Mouse (Mus musculus): ENCODE measurements around the gene Afg1l. TPM values are rescaled to one million over a fixed set of nuclear protein-coding genes. Genes with fewer than 3 reads are reported as not detected.

The Afg1l gene
- polyA plus RNA-seq, 1 experiment: 19.1 TPM

- DNase-seq (ENCODE audit: extremely low spot score in 1 of 2, low spot score in 1 of 2): no peak
These were observed 2.4 kb upstream of the Afg1l start for GRCm38 (mm10) chr10:42480719-42481118.

- DNase-seq (ENCODE audit: extremely low spot score in 1 of 2, low spot score in 1 of 2): peak in 1 of 2 experiments; percentile 8
These were observed 620 bp downstream of the Afg1l start for GRCm38 (mm10) chr10:42477550-42478340.

GRCm38 (mm10) chr10:42476774-42477475, 1.4 kb downstream of the Afg1l start:
- no peak for DNase-seq (ENCODE audit: extremely low spot score in 1 of 2, low spot score in 1 of 2)

GRCm38 (mm10) chr10:42474946-42475514, 3.3 kb downstream of the Afg1l start:
- DNase-seq (ENCODE audit: extremely low spot score in 1 of 2, low spot score in 1 of 2): no peak

GRCm38 (mm10) chr10:42464805-42465204, 13.6 kb downstream of the Afg1l start:
- no peak for DNase-seq (ENCODE audit: extremely low spot score in 1 of 2, low spot score in 1 of 2)

- DNase-seq (ENCODE audit: extremely low spot score in 1 of 2, low spot score in 1 of 2): no peak
These were observed 14.1 kb downstream of the Afg1l start for GRCm38 (mm10) chr10:42464224-42464623.

- no peak for DNase-seq (ENCODE audit: extremely low spot score in 1 of 2, low spot score in 1 of 2)
These were observed 20.7 kb downstream of the Afg1l start for GRCm38 (mm10) chr10:42457557-42458191.

GRCm38 (mm10) chr10:42455981-42456380, 22.4 kb downstream of the Afg1l start:
- no peak for DNase-seq (ENCODE audit: extremely low spot score in 1 of 2, low spot score in 1 of 2)

GRCm38 (mm10) chr10:42454690-42455089, 23.7 kb downstream of the Afg1l start:
- no peak for DNase-seq (ENCODE audit: extremely low spot score in 1 of 2, low spot score in 1 of 2)

GRCm38 (mm10) chr10:42454266-42454665, 24.1 kb downstream of the Afg1l start:
- no peak for DNase-seq (ENCODE audit: extremely low spot score in 1 of 2, low spot score in 1 of 2)

- no peak for DNase-seq (ENCODE audit: extremely low spot score in 1 of 2, low spot score in 1 of 2)
These were observed 28.7 kb downstream of the Afg1l start for GRCm38 (mm10) chr10:42449672-42450071.

GRCm38 (mm10) chr10:42448371-42448770, 30.0 kb downstream of the Afg1l start:
- no peak for DNase-seq (ENCODE audit: extremely low spot score in 1 of 2, low spot score in 1 of 2)

- peak in 1 of 2 experiments; percentile 32 for DNase-seq (ENCODE audit: extremely low spot score in 1 of 2, low spot score in 1 of 2)
These were observed 32.2 kb downstream of the Afg1l start for GRCm38 (mm10) chr10:42446145-42446544.

- no peak for DNase-seq (ENCODE audit: extremely low spot score in 1 of 2, low spot score in 1 of 2)
These were observed 41.2 kb downstream of the Afg1l start for GRCm38 (mm10) chr10:42436842-42437805.

- DNase-seq (ENCODE audit: extremely low spot score in 1 of 2, low spot score in 1 of 2): peak in 1 of 2 experiments; percentile 12
These were observed 60.7 kb downstream of the Afg1l start for GRCm38 (mm10) chr10:42417530-42418174.

- DNase-seq (ENCODE audit: extremely low spot score in 1 of 2, low spot score in 1 of 2): no peak
These were observed 62.4 kb downstream of the Afg1l start for GRCm38 (mm10) chr10:42415821-42416470.

- DNase-seq (ENCODE audit: extremely low spot score in 1 of 2, low spot score in 1 of 2): peak in 1 of 2 experiments; percentile 37
These were observed 67.4 kb downstream of the Afg1l start for GRCm38 (mm10) chr10:42410748-42411537.

GRCm38 (mm10) chr10:42390436-42390835, 87.9 kb downstream of the Afg1l start:
- no peak for DNase-seq (ENCODE audit: extremely low spot score in 1 of 2, low spot score in 1 of 2)
